Mouse (Mus musculus): ENCODE results near the gene Mdh1.

DNA sequence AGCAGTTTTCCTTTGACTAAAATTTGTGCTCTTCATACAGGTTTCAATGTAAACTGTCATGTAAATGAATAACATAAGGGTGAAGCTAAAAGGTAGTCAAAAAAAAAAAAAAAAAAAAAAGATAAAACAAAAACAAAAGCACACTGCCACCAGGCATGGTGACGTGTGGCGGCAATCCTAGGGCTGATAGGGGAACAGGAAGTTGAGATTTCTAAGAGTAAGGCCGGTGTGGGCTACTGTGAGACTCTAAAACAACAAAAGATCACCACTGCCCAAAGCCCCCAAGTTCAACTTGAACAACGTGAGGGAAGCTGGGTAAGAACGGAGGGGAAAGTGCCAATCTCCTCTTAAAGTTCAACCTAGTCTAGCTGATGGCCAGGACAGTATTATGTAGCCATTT, 3.2 kb downstream of the Mdh1 start:
- no peak for TF ChIP-seq POLR2A (IDR thresholded peaks at IDR 0.05; ENCODE audit: extremely low read depth, insufficient read depth, low read length)
- TF ChIP-seq CTCF (IDR thresholded peaks at IDR 0.05; ENCODE audit: low read depth, low read length), result no peak

Data from liver, adult 2 months (tissue).